Mouse (Mus musculus) limb, embryonic 14.5 days (tissue): ENCODE data around the gene Iqsec1. TPM values are rescaled to one million over a fixed set of nuclear protein-coding genes. Genes with fewer than 3 reads are reported as not detected.
A peak's percentile ranks its signal among the peaks of the same experiment; 100 is the strongest.

Experiments used
- ATAC-seq: fragments of 200-750 bp; cut with Nextera tagmentation; 2 replicates; pipeline ENCODE4 v1.8.0; 2017; ENCODE audit warnings: low read depth, moderate number of reproducible peaks, moderate TSS enrichment; ENCODE audit not compliant: low FRiP score
- DNase-seq: peaks from one replicate; pipeline ENCODE4 v3.0.0-alpha.2; 2015; ENCODE audit warnings: low spot score
- H3K27ac ChIP-seq: fragments of 300-500 bp; sonication (generic); replicated peaks from 2 replicates; pipeline ENCODE4 v1.5.1; 2014; ENCODE audit warnings: low read depth, mild to moderate bottlenecking, low read length, moderate library complexity, mixed read lengths
- H3K27me3 ChIP-seq: fragments of 300-500 bp; sonication (generic); 2 replicates; pipeline ENCODE4 v1.6.1; 2014; ENCODE audit warnings: low read length, mixed read lengths; ENCODE audit not compliant: control insufficient read depth, insufficient read depth
- H3K36me3 ChIP-seq: fragments of 300-500 bp; sonication (generic); 2 replicates; pipeline ENCODE4 v1.6.1; 2014; ENCODE audit warnings: mild to moderate bottlenecking, low read length, moderate library complexity, mixed read lengths; ENCODE audit not compliant: control insufficient read depth, insufficient read depth
- H3K4me1 ChIP-seq: fragments of 300-500 bp; sonication (generic); 2 replicates; pipeline ENCODE4 v1.6.1; 2014; ENCODE audit warnings: antibody characterized with exemption, low read length, mixed read lengths; ENCODE audit not compliant: control insufficient read depth, insufficient read depth
- H3K4me2 ChIP-seq: fragments of 300-500 bp; sonication (generic); replicated peaks from 2 replicates; pipeline ENCODE4 v1.6.1; 2014; ENCODE audit warnings: low read depth, mild to moderate bottlenecking, low read length, moderate library complexity; ENCODE audit not compliant: severe bottlenecking
- H3K4me3 ChIP-seq: fragments of 300-500 bp; sonication (generic); replicated peaks from 2 replicates; pipeline ENCODE4 v1.5.1; 2014; ENCODE audit warnings: low read length
- H3K9ac ChIP-seq: fragments of 300-500 bp; sonication (generic); 2 replicates; pipeline ENCODE4 v1.6.1; 2014; ENCODE audit warnings: mild to moderate bottlenecking, low read depth, low read length, moderate library complexity; ENCODE audit not compliant: severe bottlenecking
- H3K9me3 ChIP-seq: fragments of 300-500 bp; sonication (generic); 2 replicates; pipeline ENCODE4 v1.6.1; 2016; ENCODE audit warnings: low read length; ENCODE audit not compliant: control insufficient read depth
- POLR2A ChIP-seq: fragments of 200-500 bp; IDR thresholded peaks from 2 replicates; pipeline ENCODE4 v1.8.0; 2012; ENCODE audit warnings: inconsistent platforms, mild to moderate bottlenecking, moderate library complexity, borderline replicate concordance; ENCODE audit not compliant: insufficient read depth, insufficient read length; ENCODE audit errors: extremely low read depth
- WGBS: fragments of 180-500 bp; shearing (Covaris S2); extraction: QIAGEN DNeasy Blood & Tissue Kit; methylation state at CpG from one replicate; pipeline ENCODE4 v1.1.7; 2014; 5-methylcytosine and 5-hydroxymethylcytosine counted together
- polyA plus RNA-seq, 2 experiments: library from polyadenylated mRNA; depleted of rRNA in 1 of 2; stranded (reverse) in 1 of 2; unstranded in 1 of 2; fragments of >200 nt; fragmentation: Nextera tagmentation in 1 of 2; extraction: Ambion mirVana in 1 of 2; gene quantifications; 2 replicates each; pipeline versions ENCODE4 v1.2.1 to v1.2.3; 2012 to 2014

Iqsec1 gene
- polyA plus RNA-seq, 2 experiments, result 17.3 to 58.2 TPM

GRCm38 (mm10) chr6:90619936-90620335, 368.5 kb downstream of the Iqsec1 start:
- Histone ChIP-seq H3K9ac (no peak overlapping the region), H3K9me3 (no peaks in the 10 kb centered on the region), H3K4me1 (no peaks in the 10 kb centered on the region), H3K4me2 (no peak overlapping the region), H3K27me3 (no peaks in the 10 kb centered on the region), H3K36me3 (no peaks in the 10 kb centered on the region), H3K4me3 (no peak overlapping the region), H3K27ac (no peak overlapping the region)
- no peak for TF ChIP-seq POLR2A
- WGBS, result 78% methylated on average over 5 of the region's 5 CpGs
- no peak for DNase-seq
- ATAC-seq, result no peak

GRCm38 (mm10) chr6:90618821-90619636, 369.5 kb downstream of the Iqsec1 start:
- H3K9me3 ChIP-seq, result no peaks in the 10 kb centered on the region
- ATAC-seq (no peak), DNase-seq (peak; percentile 8)
- no peaks in the 10 kb centered on the region for H3K27me3 ChIP-seq
- H3K4me3 ChIP-seq, result no peak overlapping the region
- TF ChIP-seq POLR2A, result no peak
- WGBS, result 70% methylated on average over 19 of the region's 19 CpGs
- no peak overlapping the region; the same call in 1 of the 2 replicates for H3K9ac ChIP-seq
- no peak overlapping the region for H3K27ac ChIP-seq
- H3K4me2 ChIP-seq, result no peak overlapping the region
- no peaks in the 10 kb centered on the region for H3K4me1 ChIP-seq
- H3K36me3 ChIP-seq, result no peaks in the 10 kb centered on the region

- Histone ChIP-seq H3K27me3 (no peaks in the 10 kb centered on the region), H3K4me3 (no peak overlapping the region), H3K9me3 (no peaks in the 10 kb centered on the region), H3K9ac (no peak overlapping the region), H3K4me1 (no peaks in the 10 kb centered on the region), H3K4me2 (no peak overlapping the region), H3K27ac (no peak overlapping the region), H3K36me3 (no peaks in the 10 kb centered on the region)
- TF ChIP-seq POLR2A, result no peak
- DNase-seq (no peak), ATAC-seq (no peak)
- WGBS, result 72% methylated on average over 4 of the region's 4 CpGs
Observed at GRCm38 (mm10) chr6:90618274-90618673, 370.2 kb downstream of the Iqsec1 start.

- TF ChIP-seq POLR2A, result no peak
- ATAC-seq, result no peak
- 91% methylated on average over 6 of the region's 6 CpGs for WGBS
Observed at GRCm38 (mm10) chr6:90616481-90616880, 372.0 kb downstream of the Iqsec1 start.

GRCm38 (mm10) chr6:90615991-90616390, 372.5 kb downstream of the Iqsec1 start:
- no peak for DNase-seq
- H3K27ac ChIP-seq, result no peak overlapping the region
- H3K27me3 ChIP-seq, result no peaks in the 10 kb centered on the region
- H3K36me3 ChIP-seq, result no peaks in the 10 kb centered on the region
- no peak for ATAC-seq
- H3K9ac ChIP-seq, result no peak overlapping the region
- 80% methylated on average over 6 of the region's 6 CpGs for WGBS
- TF ChIP-seq POLR2A, result no peak
- no peak overlapping the region for H3K4me3 ChIP-seq
- H3K4me1 ChIP-seq, result no peaks in the 10 kb centered on the region
- no peak overlapping the region for H3K4me2 ChIP-seq
- H3K9me3 ChIP-seq, result no peaks in the 10 kb centered on the region

More at GRCm38 (mm10) chr6:90616481-90616880, 372.0 kb downstream of the Iqsec1 start:
- Histone ChIP-seq H3K27ac (no peak overlapping the region), H3K27me3 (no peaks in the 10 kb centered on the region), H3K9ac (no peak overlapping the region), H3K9me3 (no peaks in the 10 kb centered on the region), H3K4me1 (no peaks in the 10 kb centered on the region), H3K36me3 (no peaks in the 10 kb centered on the region), H3K4me3 (no peak overlapping the region), H3K4me2 (no peak overlapping the region)
- DNase-seq, result no peak

- WGBS, result 80% methylated on average over 7 of the region's 7 CpGs
Observed at GRCm38 (mm10) chr6:90615362-90615761, 373.1 kb downstream of the Iqsec1 start.

More at GRCm38 (mm10) chr6:90615362-90615761, 373.1 kb downstream of the Iqsec1 start:
- Histone ChIP-seq H3K4me3 (no peak overlapping the region), H3K27ac (no peak overlapping the region), H3K36me3 (no peaks in the 10 kb centered on the region), H3K4me2 (no peak overlapping the region), H3K9ac (no peak overlapping the region), H3K4me1 (no peaks in the 10 kb centered on the region), H3K9me3 (no peaks in the 10 kb centered on the region), H3K27me3 (no peaks in the 10 kb centered on the region)
- no peak for ATAC-seq
- no peak for TF ChIP-seq POLR2A
- DNase-seq, result no peak
